Mouse (Mus musculus) forebrain, embryonic 10.5 days (tissue): Measurements from ENCODE around the gene Klk5. TPM values are rescaled to one million over a fixed set of nuclear protein-coding genes. Genes with fewer than 3 reads are reported as not detected.

Experiments
- DNase-seq: peaks from one replicate; pipeline ENCODE4 v3.0.0-alpha.2; 2017; ENCODE audit warnings: low spot score; ENCODE audit errors: extremely low spot score
- H3K27ac ChIP-seq: fragments of 300-500 bp; sonication (generic); 2 replicates; pipeline ENCODE4 v1.5.1; 2016; ENCODE audit warnings: mild to moderate bottlenecking
- H3K27me3 ChIP-seq: fragments of 300-500 bp; sonication (generic); 2 replicates; pipeline ENCODE4 v1.6.1; 2016; ENCODE audit warnings: mild to moderate bottlenecking; ENCODE audit not compliant: poor library complexity, severe bottlenecking
- H3K36me3 ChIP-seq: fragments of 300-500 bp; sonication (generic); replicated peaks from 2 replicates; pipeline ENCODE4 v1.6.1; 2016; ENCODE audit warnings: mild to moderate bottlenecking, moderate library complexity
- H3K4me1 ChIP-seq: fragments of 300-500 bp; sonication (generic); 2 replicates; pipeline ENCODE4 v1.6.1; 2016
- H3K4me3 ChIP-seq: fragments of 300-500 bp; sonication (generic); 2 replicates; pipeline ENCODE4 v1.5.1; 2016; ENCODE audit warnings: mild to moderate bottlenecking, moderate library complexity
- H3K9me3 ChIP-seq: fragments of 300-500 bp; sonication (generic); 2 replicates; pipeline ENCODE4 v1.6.1; 2016; ENCODE audit warnings: mild to moderate bottlenecking, moderate library complexity
- whole genome bisulfite sequencing: fragments of 180-500 bp; shearing (Covaris S2); methylation state at CpG from one replicate; pipeline ENCODE4 v1.1.7; 2016; 5-methylcytosine and 5-hydroxymethylcytosine counted together
- polyA plus RNA-seq: library from polyadenylated mRNA; unstranded; fragments of >200 nt; fragmentation: Nextera tagmentation; extraction: Ambion mirVana; gene quantifications from 2 replicates; pipeline ENCODE4 v1.2.1, GENCODE M21; 2016

Gene Klk5
- 0.19 and 0.30 TPM in 2 replicates for polyA plus RNA-seq

GRCm38 (mm10) chr7:43841701-43842100, at the start of gene Klk5:
Gene Klk5 (plus strand): TSS chr7:43841971.
- Histone ChIP-seq H3K27me3 (no peaks in the 10 kb centered on the region), H3K4me1 (no peaks in the 10 kb centered on the region), H3K9me3 (peaks cover 5% of the 10 kb centered on the region; the same call in 1 of the 2 replicates), H3K36me3 (no peaks in the 10 kb centered on the region), H3K27ac (no peak within 1 kb of the TSS), H3K4me3 (no peak within 1 kb of the TSS)
- WGBS: 56% methylated on average over 3 of the region's 3 CpGs
- DNase-seq: no peak

DNA sequence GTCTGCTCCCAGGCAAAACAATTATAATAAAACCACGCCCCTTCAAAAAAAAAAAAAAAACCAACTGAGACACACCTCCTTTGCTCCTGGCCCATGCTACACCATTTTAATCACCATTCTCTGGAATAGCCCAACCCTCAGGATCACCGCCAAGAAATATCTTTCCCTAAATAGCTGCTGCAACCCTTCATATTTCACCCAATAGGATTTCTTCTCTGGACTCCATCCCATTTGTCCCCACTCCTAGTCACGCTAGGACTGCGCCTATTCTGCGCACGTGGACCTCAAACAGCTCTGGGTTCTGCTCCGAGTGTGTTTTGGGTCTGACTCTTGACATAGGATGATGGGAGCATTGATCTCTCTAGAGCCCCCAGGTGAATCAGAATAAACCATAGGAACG, 45.4 kb upstream of the Klk5 start:
- 6% methylated on average over 8 of the region's 8 CpGs for WGBS
- H3K4me1 ChIP-seq: peaks cover 24% of the 10 kb centered on the region
- H3K27me3 ChIP-seq: peaks cover 40% of the 10 kb centered on the region
- no peaks in the 10 kb centered on the region for H3K9me3 ChIP-seq
- no peak overlapping the region for H3K27ac ChIP-seq
- H3K36me3 ChIP-seq: no peaks in the 10 kb centered on the region
- no peak for DNase-seq
- peak overlapping the region; percentile 66 for H3K4me3 ChIP-seq

DNA sequence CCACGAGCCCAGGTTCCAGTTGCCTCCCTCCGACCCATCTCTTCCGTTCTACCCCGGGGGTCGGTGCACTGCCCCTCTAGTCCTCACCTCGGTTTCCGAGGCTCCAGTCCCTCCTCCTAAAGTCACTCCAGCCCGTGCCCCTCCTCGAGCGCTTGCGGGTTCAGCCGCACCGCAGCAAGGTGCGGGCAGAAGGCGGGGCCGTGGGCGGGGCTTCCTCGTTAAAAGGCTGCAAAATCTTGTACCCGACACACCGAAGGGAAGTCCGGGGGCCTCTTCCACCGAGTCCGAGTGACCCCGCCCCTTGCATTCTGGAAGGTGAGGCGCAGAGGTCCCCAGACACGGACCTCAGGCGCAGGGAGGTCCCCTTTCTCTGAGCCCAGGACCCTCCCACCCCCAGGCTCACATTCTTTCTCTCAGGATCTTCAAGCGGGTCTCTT, 44.4 kb upstream of the Klk5 start, which contains the start of gene Klk8:
Klk8 (plus strand) TSS at position 245 of the 437 bp plus-strand sequence.
- under 1% methylated on average over 28 of the region's 28 CpGs for WGBS
- Histone ChIP-seq H3K9me3 (no peaks in the 10 kb centered on the region), H3K4me1 (peaks cover 24% of the 10 kb centered on the region), H3K4me3 (peak within 1 kb of the TSS; percentile 66), H3K27ac (peak within 1 kb of the TSS; percentile 69), H3K36me3 (no peaks in the 10 kb centered on the region), H3K27me3 (peaks cover 40% of the 10 kb centered on the region)
- DNase-seq: peak; percentile 28

GRCm38 (mm10) chr7:43797844-43798462, 43.8 kb upstream of the Klk5 start:
- 41% methylated on average over 13 of the region's 13 CpGs for WGBS
- no peak for DNase-seq
- Histone ChIP-seq H3K27ac (0 out of 2 replicates have a peak overlapping the region, but pooled peaks have one; percentile 69), H3K36me3 (no peaks in the 10 kb centered on the region), H3K4me1 (peaks cover 24% of the 10 kb centered on the region), H3K27me3 (peaks cover 40% of the 10 kb centered on the region), H3K9me3 (no peaks in the 10 kb centered on the region), H3K4me3 (peak overlapping the region; percentile 66)

DNA sequence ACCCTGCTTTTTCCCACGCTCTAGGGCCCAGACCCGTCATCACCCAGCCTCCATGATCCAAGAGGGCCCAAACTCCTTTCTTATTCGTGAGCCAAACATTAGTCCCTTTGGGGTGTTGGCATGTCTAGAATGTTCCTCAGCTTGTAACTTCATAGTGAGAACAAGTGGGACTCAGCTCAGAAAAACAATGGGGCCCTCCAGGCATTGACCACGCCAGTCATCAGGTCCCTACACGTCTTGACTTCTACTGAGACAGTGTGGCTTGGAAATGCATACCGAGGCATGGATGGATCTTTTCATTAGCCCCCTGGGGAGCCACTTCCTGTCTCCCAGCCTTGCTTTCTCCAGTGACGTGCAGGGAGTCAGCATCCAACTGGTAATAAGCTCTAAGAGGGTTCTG, 41.9 kb upstream of the Klk5 start:
- H3K4me3 ChIP-seq: no peak overlapping the region
- DNase-seq: no peak
- H3K27ac ChIP-seq: no peak overlapping the region
- peaks cover 24% of the 10 kb centered on the region for H3K4me1 ChIP-seq
- H3K36me3 ChIP-seq: no peaks in the 10 kb centered on the region
- WGBS: 79% methylated on average over 7 of the region's 7 CpGs
- H3K9me3 ChIP-seq: no peaks in the 10 kb centered on the region
- peaks cover 40% of the 10 kb centered on the region for H3K27me3 ChIP-seq

- Histone ChIP-seq H3K9me3 (no peaks in the 10 kb centered on the region), H3K27me3 (no peaks in the 10 kb centered on the region), H3K4me1 (no peaks in the 10 kb centered on the region), H3K36me3 (no peaks in the 10 kb centered on the region), H3K27ac (no peak within 1 kb of the TSS), H3K4me3 (no peak within 1 kb of the TSS)
- WGBS: 56% methylated on average over 5 of the region's 5 CpGs
- no peak for DNase-seq
Observed at GRCm38 (mm10) chr7:43810994-43811393, 30.8 kb upstream of the Klk5 start, which contains the start of gene Klk7. Gene Klk7 (plus strand): TSS chr7:43811294.

DNA sequence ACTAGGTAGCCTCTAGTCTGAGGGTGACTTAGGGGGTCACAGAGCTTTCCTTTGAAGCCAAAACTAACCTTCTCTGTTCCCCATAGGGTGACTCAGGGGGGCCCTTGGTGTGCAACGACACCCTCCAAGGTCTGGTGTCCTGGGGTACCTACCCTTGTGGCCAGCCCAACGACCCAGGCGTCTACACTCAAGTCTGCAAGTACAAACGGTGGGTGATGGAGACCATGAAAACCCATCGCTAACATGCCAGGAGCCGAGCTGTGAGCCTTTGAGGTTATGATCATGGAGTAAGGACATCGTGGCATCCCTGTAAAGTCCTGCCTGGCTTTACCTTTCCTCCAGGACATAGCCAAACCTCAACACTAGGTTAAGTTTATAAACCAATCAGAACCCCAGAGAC, 26.6 kb upstream of the Klk5 start:
- Histone ChIP-seq H3K36me3 (no peaks in the 10 kb centered on the region), H3K9me3 (no peaks in the 10 kb centered on the region), H3K27ac (no peak overlapping the region), H3K4me3 (no peak overlapping the region), H3K4me1 (no peaks in the 10 kb centered on the region), H3K27me3 (no peaks in the 10 kb centered on the region)
- WGBS: 88% methylated on average over 7 of the region's 7 CpGs
- no peak for DNase-seq

DNA sequence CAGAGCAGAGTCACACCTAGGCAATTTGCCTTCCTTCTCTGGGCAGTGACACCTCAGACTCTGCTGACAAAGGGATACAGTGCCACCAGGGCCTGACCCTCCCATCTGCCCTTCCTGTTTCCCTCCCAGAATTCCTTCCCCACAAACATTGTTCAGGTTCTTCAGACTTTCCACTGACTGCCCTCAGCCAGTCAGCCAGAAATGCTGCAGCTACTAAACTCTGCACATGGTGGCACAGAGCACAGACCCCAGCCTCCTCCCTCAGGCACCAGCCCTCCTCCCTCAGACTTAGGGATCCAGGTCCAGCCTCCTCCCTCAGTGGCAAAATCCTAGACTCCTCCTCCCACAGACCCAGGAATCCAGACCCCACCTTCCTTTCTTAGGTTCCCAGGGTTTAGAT, 25.0 kb upstream of the Klk5 start:
- Histone ChIP-seq H3K27ac (no peak overlapping the region), H3K9me3 (no peaks in the 10 kb centered on the region), H3K4me1 (no peaks in the 10 kb centered on the region), H3K36me3 (no peaks in the 10 kb centered on the region), H3K27me3 (no peaks in the 10 kb centered on the region), H3K4me3 (no peak overlapping the region)
- DNase-seq: no peak

DNA sequence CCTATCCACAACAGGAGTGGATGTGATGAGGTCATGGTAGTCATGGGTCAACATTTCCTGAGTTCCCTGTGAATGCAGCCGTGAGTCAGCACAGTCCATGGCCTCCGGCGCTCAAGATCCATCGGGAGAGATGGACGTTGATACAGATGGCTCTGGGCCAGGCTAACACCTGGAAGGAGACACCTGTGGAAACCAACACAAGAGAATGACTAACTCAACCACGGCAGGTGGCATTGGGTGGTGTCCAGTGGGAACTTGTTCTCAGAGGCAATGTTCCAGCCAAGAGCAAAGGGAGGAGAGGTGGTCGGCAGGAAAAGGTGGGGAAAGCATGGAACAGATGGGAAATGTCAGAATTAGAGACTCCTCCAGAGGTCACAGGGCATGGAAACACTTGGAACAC, 20.2 kb upstream of the Klk5 start:
- no peak overlapping the region for H3K4me3 ChIP-seq
- DNase-seq: no peak
- no peaks in the 10 kb centered on the region for H3K4me1 ChIP-seq
- H3K27ac ChIP-seq: no peak overlapping the region
- no peaks in the 10 kb centered on the region for H3K36me3 ChIP-seq
- 88% methylated on average over 7 of the region's 7 CpGs for WGBS
- H3K27me3 ChIP-seq: no peaks in the 10 kb centered on the region
- H3K9me3 ChIP-seq: no peaks in the 10 kb centered on the region

DNA sequence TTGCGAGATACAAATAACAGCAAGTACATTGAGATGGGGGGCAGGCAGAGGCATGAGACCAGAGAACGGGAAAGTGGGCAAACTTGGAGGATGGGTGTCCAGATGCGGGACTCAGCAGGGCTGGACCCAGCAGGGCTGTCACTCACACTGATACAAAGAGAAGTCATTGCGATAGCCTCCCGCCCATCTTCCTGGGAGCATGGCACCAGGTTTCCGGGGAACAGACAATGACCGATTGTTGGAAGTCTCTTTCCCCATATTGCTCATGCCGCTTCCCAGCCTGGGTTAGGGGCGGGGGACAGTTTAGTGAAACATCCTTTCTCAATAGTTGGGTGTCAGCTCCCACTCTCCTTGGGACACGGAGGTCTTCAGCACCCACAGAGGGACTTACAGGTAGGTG, 17.6 kb upstream of the Klk5 start, which contains the start of gene Klk6:
Klk6 (plus strand) TSS at position 301 of the 400 bp plus-strand sequence.
- H3K9me3 ChIP-seq: no peaks in the 10 kb centered on the region
- H3K4me1 ChIP-seq: no peaks in the 10 kb centered on the region
- no peaks in the 10 kb centered on the region for H3K36me3 ChIP-seq
- WGBS: 81% methylated on average over 10 of the region's 10 CpGs
- no peaks in the 10 kb centered on the region for H3K27me3 ChIP-seq
- H3K27ac ChIP-seq: no peak within 1 kb of the TSS
- H3K4me3 ChIP-seq: no peak within 1 kb of the TSS
- DNase-seq: no peak

GRCm38 (mm10) chr7:43826056-43826455, 15.7 kb upstream of the Klk5 start:
- Histone ChIP-seq H3K4me3 (no peak overlapping the region), H3K27ac (no peak overlapping the region), H3K9me3 (no peaks in the 10 kb centered on the region), H3K36me3 (no peaks in the 10 kb centered on the region), H3K4me1 (no peaks in the 10 kb centered on the region), H3K27me3 (no peaks in the 10 kb centered on the region)
- DNase-seq: no peak
- 88% methylated on average over 5 of the region's 5 CpGs for WGBS

DNA sequence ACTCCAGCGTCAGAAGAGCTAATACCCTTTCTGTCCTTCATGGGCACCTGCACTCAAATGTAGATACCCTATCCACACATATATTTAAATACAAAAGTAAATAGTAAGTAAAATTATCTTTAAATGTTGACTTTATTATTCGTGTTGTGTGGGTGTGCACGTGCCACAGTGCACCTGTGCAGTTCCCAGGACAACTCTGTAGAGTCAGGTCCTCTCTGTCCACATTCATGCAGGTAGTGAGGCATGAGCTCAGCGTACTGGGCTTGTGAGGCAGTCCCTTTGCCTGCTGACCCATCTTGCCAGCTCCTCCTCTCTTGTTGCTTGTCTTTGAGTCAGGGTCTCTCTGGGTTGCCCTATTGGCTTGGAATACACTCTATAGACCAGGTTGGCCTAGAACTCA, 14.1 kb upstream of the Klk5 start:
- Histone ChIP-seq H3K9me3 (no peaks in the 10 kb centered on the region), H3K4me1 (0 out of 2 replicates have a peak, but pooled peaks cover 1% of the 10 kb centered on the region), H3K27ac (no peak overlapping the region), H3K36me3 (no peaks in the 10 kb centered on the region), H3K4me3 (no peak overlapping the region), H3K27me3 (no peaks in the 10 kb centered on the region)
- 82% methylated on average over 4 of the region's 4 CpGs for WGBS
- DNase-seq: no peak

GRCm38 (mm10) chr7:43829006-43829405, 12.8 kb upstream of the Klk5 start:
- no peak for DNase-seq
- 89% methylated on average over 8 of the region's 8 CpGs for WGBS
- H3K9me3 ChIP-seq: no peaks in the 10 kb centered on the region
- no peaks in the 10 kb centered on the region for H3K27me3 ChIP-seq
- H3K27ac ChIP-seq: no peak overlapping the region
- no peak overlapping the region for H3K4me3 ChIP-seq
- no peaks in the 10 kb centered on the region for H3K36me3 ChIP-seq
- H3K4me1 ChIP-seq: peaks cover 6% of the 10 kb centered on the region; the same call in 1 of the 2 replicates
